Mouse (Mus musculus) embryo, embryonic 9.5 days (tissue): ENCODE measurements around the gene Cct7.

Experiments used
- DNase-seq: peaks from one replicate; pipeline ENCODE4 v3.0.0-alpha.2; 2017; ENCODE audit errors: extremely low spot score

Gene Cct7

DNA sequence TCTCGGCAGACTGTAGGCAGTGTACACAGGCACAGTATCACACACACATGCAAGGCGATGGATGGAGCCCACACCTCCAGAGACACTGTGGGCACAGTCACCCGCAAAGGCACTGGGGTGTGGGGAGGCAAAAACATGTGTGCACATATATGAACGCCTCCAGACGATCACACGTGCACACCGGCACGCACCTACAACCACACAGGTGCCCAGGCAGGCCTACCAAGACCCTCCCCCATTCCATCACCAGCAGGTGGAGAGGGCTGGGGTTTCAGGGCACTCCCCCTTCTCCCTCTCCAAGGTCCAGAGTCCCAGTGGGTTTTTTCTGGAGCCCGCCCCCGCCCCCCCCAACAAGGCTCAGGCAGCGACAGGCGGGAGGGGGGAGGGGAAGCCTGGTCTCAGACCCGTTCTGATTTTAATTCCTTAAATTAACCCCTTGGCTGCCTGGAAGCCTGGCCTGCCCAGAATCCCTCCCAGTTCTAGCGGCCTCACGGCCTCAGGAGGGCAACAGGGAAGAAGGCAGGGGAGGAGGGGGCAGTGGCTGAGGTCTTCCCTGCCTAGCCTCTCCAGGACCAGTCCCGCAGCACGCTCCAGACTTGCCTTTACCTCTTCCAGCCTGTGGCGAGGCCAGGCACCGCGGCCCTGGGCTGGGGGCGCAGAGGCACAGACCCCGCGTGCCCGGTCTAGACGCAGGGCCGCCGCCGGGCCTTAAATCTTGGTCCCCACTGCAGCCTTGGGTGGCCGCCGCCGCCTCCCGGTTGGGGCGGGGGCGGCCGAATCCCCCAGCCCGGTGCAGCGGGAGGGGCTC, 51.0 kb downstream of the Cct7 start:
- no peak for DNase-seq

GRCm38 (mm10) chr6:85502911-85503250, 51.6 kb downstream of the Cct7 start, which contains the start of gene Fbxo41:
TSS of gene Fbxo41 (minus strand) at chr6:85502994.
- peak; percentile 54 for DNase-seq

DNA sequence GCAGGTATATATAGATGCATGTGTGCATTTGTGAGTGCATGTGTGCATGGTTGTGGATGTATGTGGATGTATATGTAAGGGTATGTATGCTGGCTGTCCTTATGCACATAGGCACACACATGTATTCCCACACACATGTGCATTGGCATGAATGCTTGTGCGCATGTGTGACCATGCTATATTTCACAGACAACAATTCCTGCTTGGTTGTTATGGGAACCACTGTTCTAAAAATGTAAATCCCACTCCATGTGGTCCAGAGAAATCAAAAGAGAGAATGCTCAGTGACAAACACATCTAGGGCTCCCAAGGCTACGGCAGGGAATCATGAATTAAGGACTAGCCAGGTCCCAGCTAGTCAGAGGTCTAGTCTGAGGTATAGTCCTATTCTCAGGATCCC, 53.6 kb downstream of the Cct7 start:
- no peak for DNase-seq

- no peak for DNase-seq
These were observed 57.3 kb downstream of the Cct7 start for GRCm38 (mm10) chr6:85508602-85509001.

DNA sequence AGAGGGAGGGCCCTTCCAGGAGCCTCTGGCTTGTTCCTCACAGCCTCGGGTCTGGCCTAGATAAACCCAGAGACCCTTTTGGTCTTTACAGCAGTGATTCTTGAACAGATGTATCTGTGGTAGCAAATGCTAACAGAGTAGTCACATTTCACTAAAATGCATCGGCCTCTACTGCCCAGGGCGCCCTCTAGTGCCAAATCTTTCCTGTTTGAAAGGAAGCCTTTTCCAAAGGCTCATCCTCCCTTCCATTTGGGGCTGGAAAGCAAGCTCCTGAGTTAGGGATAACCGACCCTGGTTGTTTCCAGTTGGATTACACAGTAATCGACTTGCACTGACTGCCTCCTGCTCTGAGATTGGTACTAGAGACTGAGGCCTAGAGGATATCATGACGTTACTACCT, 59.2 kb downstream of the Cct7 start:
- DNase-seq = peak; percentile 55

- DNase-seq = peak; percentile 55
These were observed 60.2 kb downstream of the Cct7 start for GRCm38 (mm10) chr6:85511286-85512055.

- no peak for DNase-seq
These were observed 60.7 kb downstream of the Cct7 start for GRCm38 (mm10) chr6:85512056-85512440.

- DNase-seq = no peak
These were observed 61.5 kb downstream of the Cct7 start for GRCm38 (mm10) chr6:85512577-85513530.

GRCm38 (mm10) chr6:85513531-85513910, 62.2 kb downstream of the Cct7 start, which contains the start of gene Egr4:
TSS of gene Egr4 (minus strand) at chr6:85513589.
- peak; percentile 70 for DNase-seq

GRCm38 (mm10) chr6:85515941-85516340, 64.6 kb downstream of the Cct7 start:
- no peak for DNase-seq
